Mouse (Mus musculus) c-Kit-positive CD71-negative TER-119-negative erythroid progenitor cells, embryonic 14.5 days (primary cell): ENCODE results near the gene Krt71.
A peak's percentile ranks its signal among the peaks of the same experiment; 100 is the strongest.
"Not testable (repeated sequence)": the region's sequence is repeated elsewhere in the genome, so short reads cannot be mapped to it uniquely, and the experiment has no call there.

ENCODE experiments used
- DNase-seq: peaks from one replicate; pipeline ENCODE4 v3.0.0-alpha.2; 2013; ENCODE audit warnings: low read depth

Gene Krt71

GRCm38 (mm10) chr15:101742711-101743110 is at the start of gene Krt71:
Gene Krt71 (minus strand): TSS chr15:101743109.
- no peak for DNase-seq

DNA sequence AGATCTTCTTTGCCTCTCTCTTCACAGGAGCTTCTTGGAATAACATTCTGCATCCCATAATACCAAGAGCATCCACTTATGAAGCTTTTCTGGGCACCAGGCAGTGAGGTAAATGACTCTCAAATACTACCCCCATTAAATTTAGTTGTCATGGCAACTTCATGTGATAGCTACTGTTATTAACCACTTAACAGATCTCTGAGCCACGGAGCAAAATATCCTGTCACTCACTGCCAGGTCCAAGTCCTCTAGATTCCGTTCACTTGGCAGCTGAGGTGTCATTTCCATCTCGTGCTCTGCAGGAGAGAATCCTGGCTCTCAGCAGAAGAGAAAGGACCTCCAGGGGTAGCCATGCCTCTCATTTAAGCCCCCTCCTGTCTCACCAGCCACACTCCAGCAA is 48.0 kb upstream of the Krt71 start:
- no peak for DNase-seq

DNA sequence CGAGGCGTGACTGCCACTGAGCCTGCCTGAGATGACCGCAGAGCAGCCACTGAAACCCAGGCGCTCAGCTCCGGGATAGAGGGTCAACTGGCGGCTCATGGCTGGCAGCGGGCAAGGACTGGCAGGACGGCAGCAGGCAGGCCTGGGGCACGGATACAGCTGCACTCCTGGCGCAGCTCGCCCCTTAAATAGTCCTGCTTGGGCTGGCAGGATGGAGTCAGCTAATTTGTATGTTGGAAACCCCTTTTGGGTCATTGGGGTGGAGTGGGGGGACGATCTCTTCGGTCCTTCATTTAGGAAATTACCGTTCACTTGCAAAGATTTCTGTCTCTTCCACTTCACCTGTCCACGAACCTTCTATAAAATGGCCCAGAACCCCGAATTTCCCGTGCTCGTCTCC is 43.5 kb upstream of the Krt71 start, which contains the start of gene Krt72:
Krt72 (minus strand) TSS at position 101 of the 400 bp plus-strand sequence.
- DNase-seq = no peak

GRCm38 (mm10) chr15:101773420-101773819 is 30.5 kb upstream of the Krt71 start:
- DNase-seq = no peak

DNA sequence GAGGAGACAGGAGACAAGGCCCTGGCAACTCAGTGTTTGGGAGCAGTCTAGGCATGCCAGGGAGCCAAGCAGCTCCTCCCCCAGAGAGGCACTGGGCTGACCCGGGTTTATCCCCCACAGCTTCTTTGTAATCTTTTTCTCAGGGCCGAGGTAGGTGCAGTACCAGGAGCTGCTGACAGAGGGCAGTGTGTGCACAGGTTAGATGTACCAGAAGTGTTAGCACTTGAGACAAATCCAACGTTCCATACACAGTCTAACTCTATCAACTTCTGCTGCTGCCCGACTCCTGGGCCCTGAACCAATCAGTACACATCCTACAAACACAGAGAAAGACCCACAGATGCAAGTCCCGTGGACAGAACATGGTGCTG is 29.8 kb upstream of the Krt71 start:
- peak; percentile 68 for DNase-seq

GRCm38 (mm10) chr15:101772080-101772710 is 29.3 kb upstream of the Krt71 start:
- peak; percentile 13 for DNase-seq

DNA sequence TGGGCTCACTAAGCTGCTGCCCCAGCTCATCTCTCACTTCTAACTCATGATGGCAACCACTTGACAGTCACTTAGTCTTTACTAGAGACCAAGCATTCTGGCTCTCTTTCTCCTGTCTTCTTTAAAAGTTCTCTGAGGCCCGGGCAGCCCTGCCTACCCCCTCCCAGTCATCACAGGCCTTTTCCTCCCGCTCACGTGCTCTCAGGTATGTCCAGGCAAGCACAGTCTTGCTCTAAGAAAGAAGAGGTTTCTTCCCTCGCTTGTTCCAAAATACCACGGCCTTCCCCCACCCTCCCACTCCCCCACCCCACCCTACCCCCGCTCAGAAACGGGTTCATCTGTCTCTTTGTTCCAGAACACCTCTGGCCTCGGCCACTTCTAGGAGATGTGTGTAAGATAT is 27.3 kb upstream of the Krt71 start:
- DNase-seq = no peak

GRCm38 (mm10) chr15:101737786-101738185 is 5.1 kb downstream of the Krt71 start:
- DNase-seq = no peak

GRCm38 (mm10) chr15:101730653-101731052 is 12.3 kb downstream of the Krt71 start:
- no peak for DNase-seq

GRCm38 (mm10) chr15:101724686-101725085 is 18.2 kb downstream of the Krt71 start:
- no peak for DNase-seq

GRCm38 (mm10) chr15:101715831-101716230 is 27.1 kb downstream of the Krt71 start:
- no peak for DNase-seq

DNA sequence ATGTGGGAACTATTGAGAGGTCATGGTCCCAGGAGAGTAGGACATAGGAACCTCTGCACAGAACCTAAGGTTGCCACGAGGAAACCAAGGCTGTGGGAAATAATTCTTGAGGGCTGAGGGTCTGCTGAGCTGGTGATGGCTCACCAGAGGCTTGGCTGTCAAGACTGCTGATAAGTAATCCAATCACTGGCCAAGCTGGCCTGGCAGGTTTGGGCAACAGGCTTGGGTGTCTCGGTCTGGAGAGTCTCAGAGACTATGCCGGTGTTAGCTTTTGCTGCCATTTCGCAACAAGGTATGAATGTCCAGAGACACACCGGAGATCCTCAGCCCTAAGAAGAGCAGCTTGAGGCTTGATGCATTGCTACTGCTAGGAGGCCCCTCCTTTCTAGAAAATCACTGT is 28.6 kb downstream of the Krt71 start:
- no peak for DNase-seq

DNA sequence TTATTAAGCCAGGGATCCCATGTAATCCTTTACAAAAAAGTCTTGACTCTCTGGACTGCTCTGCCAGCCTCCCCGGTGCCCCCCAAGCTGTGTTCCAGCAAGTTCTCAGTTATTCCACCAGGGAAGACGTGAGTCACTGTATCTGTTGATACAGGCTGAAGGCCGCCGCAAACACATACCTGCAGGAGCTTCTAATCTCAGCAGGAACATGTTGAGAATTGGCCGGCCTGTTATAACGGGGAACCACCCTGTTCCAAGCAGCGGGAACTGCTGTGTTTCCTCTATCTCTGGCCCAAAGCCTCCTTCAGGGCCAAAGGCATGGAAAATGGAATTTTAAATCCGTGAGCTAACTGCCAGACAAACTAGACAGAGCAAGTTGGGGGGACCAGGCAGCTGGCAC is 29.2 kb downstream of the Krt71 start:
- no peak for DNase-seq

GRCm38 (mm10) chr15:101712720-101713119 is 30.2 kb downstream of the Krt71 start, which contains the start of gene Krt5:
Gene Krt5 (minus strand): TSS chr15:101712898.
- DNase-seq = no peak

GRCm38 (mm10) chr15:101708683-101709082 is 34.2 kb downstream of the Krt71 start:
- DNase-seq = no peak

DNA sequence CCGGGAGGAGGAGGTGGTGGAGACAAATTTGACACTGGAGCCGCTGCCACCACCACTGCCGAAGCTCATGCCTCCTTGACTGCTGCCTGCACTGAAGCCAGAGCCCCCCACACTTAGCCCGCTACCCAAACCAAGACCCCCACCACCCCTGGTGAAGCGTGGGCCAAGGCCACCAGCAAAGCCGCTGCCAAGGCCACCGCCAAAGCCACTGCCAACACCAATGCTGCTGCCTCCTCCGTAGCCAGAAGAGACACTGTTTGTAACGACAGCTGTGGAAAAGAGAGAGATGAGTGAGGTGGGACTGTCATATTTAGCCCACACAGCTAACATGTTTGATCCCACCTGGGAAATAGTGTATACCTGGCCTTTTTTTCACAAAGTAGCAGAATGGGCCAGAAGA is 35.5 kb downstream of the Krt71 start:
- no peak for DNase-seq

DNA sequence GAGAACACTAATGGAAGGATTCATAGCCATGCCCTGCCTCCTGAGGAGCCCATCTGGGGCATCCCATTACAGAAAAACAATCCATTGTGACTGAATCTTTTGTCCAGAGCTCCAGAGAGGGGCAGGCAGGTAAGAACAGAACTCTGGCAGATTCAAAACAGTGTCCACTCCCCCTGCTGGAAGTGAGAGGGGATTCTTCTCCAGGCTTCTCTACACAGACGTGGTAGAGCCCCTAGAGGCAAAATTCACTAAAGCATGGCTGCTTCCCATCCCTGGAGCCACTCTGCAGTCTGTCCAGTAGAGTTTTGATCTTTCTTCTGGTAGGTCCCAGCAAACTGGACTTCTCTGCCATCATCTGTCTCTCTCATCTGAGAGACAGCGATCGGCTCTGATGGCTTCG is 38.8 kb downstream of the Krt71 start:
- no peak for DNase-seq

GRCm38 (mm10) chr15:101702380-101702779 is 40.5 kb downstream of the Krt71 start:
- no peak for DNase-seq

- DNase-seq = no peak
Measured at GRCm38 (mm10) chr15:101699866-101700265, 43.0 kb downstream of the Krt71 start.

GRCm38 (mm10) chr15:101699192-101699591 is 43.7 kb downstream of the Krt71 start:
- DNase-seq = no peak

DNA sequence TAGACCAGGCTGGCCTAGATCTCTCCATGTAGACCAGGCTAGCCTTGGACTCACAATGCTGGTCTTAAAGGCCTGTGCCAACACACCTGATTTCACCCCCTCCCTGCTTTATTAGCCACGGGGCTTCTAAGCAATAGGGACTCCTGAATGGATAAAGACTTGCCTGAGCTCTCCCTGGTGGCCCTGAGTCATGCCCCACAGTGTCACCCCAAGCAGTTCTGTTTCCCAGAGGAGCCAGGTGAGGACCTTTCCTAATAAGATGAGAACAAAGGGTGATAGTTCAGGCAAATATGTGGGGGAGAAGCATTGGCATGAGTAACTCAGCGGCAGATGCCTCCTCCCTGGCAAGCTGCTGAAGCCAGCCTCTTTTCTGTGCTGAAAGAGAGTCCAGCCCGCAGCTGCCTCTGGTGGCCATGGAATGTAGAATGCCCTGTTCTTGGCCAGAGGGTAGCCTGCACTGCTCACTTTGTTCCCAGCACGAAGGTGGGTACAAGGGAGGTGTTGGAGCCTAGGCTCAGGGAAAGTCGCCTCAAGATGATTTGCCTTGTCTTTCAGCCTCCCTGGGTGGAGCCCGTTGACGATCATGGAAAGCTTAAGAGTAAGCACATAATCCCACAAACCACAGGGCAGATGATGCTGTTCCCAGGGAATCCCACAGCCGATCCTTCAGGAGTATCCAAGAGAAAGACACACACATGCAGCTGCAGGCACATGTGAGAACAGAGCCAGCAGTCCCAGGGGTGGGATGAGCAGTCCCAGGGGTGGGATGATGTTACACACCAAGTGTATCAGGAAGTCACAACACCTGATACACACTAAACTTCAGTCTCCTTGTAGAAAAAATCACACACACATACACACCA is 45.4 kb downstream of the Krt71 start:
- DNase-seq = no peak

- no peak for DNase-seq
Measured at GRCm38 (mm10) chr15:101694207-101694606, 48.7 kb downstream of the Krt71 start, which contains the start of gene Krt6a. Gene Krt6a (minus strand): TSS chr15:101694307.

- not testable (repeated sequence) for DNase-seq
Measured at GRCm38 (mm10) chr15:101690460-101690859, 52.4 kb downstream of the Krt71 start.
